Mouse (Mus musculus) liver, embryonic 14.5 days (tissue): Measurements from ENCODE around the gene Plcb3.

Source experiments
- CTCF ChIP-seq: IDR thresholded peaks from 2 replicates; pipeline ENCODE4 v1.5.1; 2016; ENCODE audit warnings: antibody characterized with exemption, low read depth, control low read depth
- EP300 ChIP-seq: IDR thresholded peaks from 2 replicates; pipeline ENCODE4 v1.6.1; 2016; ENCODE audit warnings: antibody characterized with exemption, low read depth

- TF ChIP-seq CTCF (peak; percentile 79), EP300 (no peak)
These were observed 6.4 kb downstream of the Plcb3 start for GRCm38 (mm10) chr19:6969665-6970381.
